Mouse (Mus musculus) spleen, adult 2 months (tissue): ENCODE measurements at regions not wholly inside any gene's neighbourhood (a gene's known extent, or its start where the extent isn't known, plus 50 kb on each side); places are given as distances from the start of the nearest gene placed in this dataset.

Source experiments
- CTCF ChIP-seq: fragments of 200-500 bp; IDR thresholded peaks from 2 replicates; pipeline ENCODE4 v1.5.1; 2011; ENCODE audit warnings: mild to moderate bottlenecking, inconsistent platforms; ENCODE audit not compliant: insufficient read depth, insufficient read length, insufficient replicate concordance; ENCODE audit errors: extremely low read depth
- POLR2A ChIP-seq: fragments of 200-500 bp; IDR thresholded peaks from 2 replicates; pipeline ENCODE4 v1.6.1; 2011; ENCODE audit warnings: low read depth, low read length, inconsistent platforms

DNA sequence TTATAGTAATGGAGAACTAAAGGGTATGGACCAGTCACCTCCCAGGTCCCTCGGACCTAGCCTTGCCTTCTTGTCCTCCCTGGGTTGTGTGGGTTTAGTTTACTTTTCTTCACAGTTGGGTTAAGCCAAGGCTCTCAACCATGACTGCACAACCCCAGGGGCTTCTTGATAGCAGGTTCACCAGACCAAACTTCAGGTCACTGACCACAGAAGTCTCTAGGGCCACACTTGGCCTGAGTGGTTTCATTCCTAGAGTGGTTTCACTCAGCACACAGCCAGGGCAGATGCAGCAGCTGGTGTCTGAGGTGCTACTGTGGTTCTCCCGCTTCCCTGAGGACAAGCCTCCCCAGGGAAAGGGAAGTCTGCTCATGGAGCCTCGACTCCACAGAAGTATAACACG is 95.7 kb downstream of the Banf2 start:
- TF ChIP-seq CTCF, result no peak
- TF ChIP-seq POLR2A, result no peak
